Mouse (Mus musculus): Measurements from ENCODE around the gene Otof.

Gene Otof

DNA sequence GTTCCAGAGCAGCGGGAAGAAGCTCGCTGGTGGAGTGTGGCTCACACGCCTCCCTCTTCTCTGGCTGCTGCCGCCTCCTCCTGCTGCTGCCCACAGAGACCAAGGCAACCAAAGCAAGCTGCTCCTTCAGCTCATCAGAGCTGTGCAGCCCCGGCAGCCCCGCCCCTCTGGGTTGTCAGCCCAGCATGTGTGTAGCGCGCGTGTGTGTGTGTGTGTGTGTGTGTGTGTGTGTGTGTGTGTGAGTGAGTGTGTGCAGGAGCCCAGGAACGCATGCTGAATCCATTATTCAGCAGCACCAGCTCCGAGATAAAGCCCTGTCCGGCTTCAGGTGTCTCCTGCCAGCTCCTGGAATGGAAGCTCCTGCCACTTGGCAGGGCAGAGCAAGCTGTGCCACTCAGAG lies at the start of gene Otof:
Gene Otof, minus strand, starts transcription at position 112 of the 400 bp plus-strand sequence.
- peak; percentile 71 for DNase-seq (ENCODE audit: inconsistent ontology term)

DNA sequence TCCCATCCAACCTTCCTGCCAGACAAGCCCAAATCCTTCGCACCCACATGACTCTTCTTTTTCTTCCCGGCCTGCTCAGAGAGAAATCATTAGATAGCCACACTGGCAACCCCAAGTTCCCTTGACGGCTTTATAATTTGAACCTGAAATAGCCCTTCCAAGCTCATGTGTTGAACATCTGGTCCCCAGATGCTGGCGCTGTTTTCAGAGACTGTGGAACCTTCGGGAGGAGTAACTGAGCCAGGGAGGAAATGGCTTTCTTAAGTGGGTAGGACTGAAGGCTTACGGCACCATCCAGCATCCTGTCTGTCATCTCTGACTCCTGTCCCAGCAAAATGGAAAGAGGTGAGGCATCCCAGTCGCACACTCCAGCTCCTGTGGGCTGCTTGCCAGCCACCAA lies 35.6 kb upstream of the Otof start:
- DNase-seq (ENCODE audit: inconsistent ontology term), result no peak

DNA sequence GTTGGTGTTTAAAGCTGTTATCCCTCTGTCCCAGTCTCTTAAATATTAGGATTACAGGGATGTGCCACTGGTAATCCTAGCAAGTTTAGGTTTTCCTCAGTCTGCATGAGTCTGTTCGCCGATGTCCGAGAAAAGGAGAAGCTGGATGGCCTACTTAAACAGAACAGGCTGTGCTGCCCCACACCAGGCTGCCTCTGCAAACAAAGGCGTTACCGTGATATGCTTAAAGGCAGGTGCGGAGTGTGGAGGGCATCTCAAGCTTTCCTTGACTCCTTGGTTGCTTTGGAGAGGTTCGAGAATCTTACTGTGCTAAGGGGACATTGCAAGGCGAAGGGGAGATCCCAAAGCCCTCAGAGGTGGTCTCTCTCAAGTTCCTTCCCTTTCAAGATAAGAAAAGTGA lies 35.1 kb upstream of the Otof start:
- no peak for DNase-seq (ENCODE audit: inconsistent ontology term)

DNA sequence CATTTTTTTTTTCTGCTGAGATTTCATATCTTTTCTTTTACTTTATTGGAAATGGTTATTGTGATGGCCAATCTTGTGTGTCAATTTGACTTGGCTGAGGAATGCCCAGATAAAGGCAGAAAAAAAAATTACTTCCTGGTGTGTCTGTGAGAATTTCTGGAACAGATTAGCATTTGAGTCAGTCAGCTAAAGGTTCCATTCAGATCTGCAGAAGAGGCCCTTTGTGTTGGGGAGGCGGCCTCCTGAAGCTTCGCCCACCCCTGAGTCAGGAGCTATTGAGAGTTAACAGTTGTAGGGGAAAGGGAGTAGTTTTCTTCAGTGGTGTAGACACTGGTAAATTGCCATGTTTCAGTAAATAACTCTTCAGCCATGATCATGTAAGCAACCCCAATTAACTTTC lies 33.6 kb upstream of the Otof start:
- peak; percentile 38 for DNase-seq (ENCODE audit: inconsistent ontology term)

DNA sequence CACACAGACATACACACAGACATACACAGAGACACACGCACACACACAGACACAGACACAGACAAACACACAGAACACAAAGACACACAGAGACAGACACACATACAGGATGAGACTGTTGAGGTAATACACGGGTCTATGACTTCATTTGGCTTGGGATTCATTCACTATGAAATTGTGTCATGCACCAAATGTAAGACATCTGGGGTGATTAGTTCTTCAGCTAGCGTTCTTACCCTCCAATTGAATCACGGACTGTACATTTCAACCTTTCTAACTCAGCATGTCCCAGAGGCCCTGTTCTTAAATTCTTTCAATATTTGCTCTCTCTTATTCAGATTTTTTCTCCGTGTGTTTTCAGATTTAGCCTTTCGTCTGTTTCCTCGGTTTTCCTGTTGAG lies 32.9 kb upstream of the Otof start:
- DNase-seq (ENCODE audit: inconsistent ontology term), result no peak

DNA sequence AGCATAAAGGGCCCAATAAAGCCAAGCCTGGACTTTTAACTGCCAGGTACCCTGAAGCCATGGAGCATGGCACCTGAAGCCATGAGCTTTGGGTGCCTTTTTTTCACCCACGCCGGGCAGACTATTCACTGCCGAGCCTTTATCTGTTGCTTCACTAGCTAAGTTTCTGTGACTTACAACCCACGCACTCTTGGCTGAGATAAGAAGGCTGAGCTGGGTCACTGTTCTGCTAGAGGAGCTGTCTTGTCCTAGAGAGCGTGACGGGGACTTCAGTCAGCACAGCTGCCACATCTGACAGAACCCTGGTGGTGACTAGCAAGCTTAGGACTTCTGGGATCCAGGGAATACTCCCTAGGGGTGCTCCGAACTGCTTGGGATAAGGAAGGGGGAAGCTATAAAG lies 32.0 kb upstream of the Otof start:
- no peak for DNase-seq (ENCODE audit: inconsistent ontology term)

DNA sequence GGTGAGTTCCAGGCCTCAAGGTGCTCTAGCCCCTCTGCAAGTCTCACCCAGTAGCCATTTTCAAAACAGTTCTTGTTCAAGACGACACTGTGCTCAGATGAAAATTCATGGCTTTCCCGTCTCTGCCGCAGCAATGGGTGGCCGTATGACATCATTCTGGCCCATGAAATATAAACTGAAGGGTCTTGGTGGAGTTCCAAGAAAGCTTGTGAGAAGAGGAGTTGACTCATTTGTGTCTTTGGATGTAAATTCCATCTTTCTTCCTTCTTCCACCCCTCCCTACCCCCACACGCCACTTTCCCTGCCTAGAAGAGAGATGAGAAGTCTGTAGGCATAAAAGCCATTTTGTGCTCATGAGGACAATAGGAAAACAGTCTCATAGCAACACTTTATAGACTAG lies 29.1 kb upstream of the Otof start:
- no peak for DNase-seq (ENCODE audit: inconsistent ontology term)

DNA sequence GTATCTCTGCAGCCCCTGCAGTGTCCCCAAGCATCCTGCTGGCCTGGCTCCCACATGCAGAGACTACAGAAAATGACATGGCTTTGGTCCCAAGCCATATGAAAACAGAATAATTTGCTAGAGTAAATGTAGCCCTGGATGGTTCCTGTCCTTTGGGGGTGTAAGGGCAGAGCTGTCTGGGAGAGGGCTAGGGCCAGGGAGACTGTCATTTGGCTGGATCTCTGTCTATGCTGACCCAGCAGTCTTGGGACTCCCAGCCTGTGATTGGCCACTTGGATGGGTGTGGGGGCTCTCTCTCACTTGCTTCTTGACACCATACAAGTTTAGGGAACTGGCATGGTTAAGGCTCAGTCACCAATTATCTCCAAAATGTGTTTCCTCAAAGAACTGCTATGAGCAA lies 28.5 kb upstream of the Otof start:
- DNase-seq (ENCODE audit: inconsistent ontology term), result no peak

DNA sequence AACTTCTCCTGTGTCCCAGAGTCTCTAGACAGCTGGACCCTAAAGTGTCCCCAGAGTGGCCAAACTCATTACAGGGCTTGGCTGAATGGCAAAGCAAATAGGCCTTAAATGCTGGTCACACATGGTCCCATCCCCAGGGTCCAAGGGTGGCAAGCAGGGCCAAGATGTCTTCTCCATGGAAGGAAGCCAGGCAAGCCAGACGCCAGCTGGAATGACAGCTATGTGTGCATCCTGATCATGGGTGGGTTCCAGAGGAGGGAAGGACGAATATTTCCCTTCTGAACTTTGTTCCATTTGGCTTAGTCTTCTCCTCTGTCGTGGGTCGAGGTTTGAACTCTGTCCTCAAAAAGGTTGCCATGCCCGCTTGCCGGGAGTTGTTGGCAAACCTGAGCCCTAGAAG lies 23.4 kb upstream of the Otof start:
- no peak for DNase-seq (ENCODE audit: inconsistent ontology term)

DNA sequence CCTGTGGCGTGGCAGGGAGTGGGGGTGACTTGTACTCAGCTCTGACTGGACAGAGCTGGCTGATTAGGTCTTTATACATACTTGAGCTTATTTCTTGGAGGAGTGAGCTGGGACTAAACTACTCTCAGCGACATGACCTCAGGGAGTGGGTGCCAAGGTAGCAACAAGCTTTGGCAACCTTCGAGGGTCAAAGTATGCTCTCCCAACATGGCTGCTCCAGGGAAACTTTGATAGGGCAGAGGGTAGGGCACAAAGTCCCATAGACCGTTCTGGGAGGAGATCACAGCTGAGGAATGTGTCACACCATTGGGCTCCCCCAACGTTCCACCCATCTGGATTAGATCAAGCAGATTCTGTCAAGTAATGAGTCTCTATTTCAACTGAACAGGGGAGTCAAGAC lies 22.9 kb upstream of the Otof start:
- no peak for DNase-seq (ENCODE audit: inconsistent ontology term)

DNA sequence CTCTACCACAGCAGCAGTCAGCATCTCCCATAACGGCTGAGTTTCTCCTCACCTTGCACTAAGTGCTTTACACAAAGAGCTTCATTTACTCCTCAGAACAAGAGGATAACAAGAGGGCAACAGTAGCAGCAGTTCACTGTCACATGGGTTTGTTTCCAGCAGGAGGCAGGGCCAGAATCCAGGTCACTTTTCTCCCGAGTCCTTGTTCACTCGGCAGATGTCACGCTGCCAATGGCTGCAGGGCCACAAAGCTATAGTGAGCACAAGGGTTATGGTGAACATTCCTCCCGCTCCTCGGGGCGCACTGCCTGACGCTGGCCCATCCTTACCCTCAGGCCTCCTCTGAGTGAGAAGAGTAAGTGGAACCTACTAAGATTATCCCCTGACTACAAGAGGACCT lies 21.8 kb upstream of the Otof start:
- DNase-seq (ENCODE audit: inconsistent ontology term), result peak; percentile 40

DNA sequence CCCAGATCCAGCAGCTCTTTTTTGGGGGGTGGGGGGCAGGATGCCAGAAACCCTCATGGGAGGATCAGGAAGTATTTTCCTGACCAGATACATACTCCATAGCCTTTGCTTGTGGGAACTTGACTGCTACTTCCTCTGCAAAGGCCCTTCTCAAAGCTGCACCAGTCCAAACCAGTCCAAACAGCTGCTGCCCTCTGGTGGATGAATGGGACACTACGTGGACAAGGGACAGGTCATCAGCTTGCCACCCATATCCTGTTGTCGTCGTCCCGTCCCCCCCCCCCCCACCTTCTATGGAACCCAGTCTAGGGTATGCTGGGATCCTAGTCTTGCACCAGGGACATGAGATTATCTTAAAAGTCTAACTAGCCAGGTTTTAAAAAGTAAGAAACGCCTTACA lies 20.6 kb upstream of the Otof start:
- DNase-seq (ENCODE audit: inconsistent ontology term), result peak; percentile 54

DNA sequence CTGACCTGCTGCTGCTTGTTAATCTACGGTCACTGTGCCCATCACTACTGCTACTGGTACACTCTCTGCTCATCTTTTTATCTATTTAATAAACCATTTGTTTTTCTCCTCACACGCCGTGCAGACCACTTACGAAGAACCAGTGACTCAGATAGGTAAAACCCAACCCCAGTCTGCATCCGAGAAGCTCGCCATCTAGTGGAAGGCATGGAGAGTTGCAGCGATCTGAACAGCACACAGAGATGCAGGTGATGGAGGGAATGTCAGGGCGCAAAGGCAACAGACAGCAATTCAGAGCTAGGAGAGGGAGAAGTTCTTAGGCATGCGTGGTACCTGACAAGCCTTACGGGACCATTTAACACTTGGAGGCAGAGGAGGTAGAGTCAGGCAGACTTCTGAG lies 14.8 kb upstream of the Otof start:
- no peak for DNase-seq (ENCODE audit: inconsistent ontology term)

DNA sequence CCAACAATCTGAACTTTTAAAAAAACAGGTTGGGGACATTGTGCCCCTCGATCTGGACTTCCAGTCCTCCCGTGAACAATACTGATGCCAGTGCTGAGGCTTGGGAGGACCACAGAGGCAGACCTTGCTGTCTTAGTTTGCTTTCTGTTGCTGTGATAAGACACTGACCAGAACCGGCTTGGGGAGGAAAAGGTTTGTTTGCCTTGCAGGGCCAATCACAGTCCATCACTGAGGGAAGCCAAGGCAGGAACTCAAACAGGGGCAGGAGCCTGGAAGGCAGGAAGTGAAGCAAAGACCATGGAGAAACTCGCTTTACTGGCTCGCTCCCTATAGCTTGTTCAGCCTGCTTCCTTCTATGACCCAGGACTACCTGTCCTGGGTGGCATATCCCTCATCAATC lies 10.4 kb upstream of the Otof start:
- DNase-seq (ENCODE audit: inconsistent ontology term), result no peak

DNA sequence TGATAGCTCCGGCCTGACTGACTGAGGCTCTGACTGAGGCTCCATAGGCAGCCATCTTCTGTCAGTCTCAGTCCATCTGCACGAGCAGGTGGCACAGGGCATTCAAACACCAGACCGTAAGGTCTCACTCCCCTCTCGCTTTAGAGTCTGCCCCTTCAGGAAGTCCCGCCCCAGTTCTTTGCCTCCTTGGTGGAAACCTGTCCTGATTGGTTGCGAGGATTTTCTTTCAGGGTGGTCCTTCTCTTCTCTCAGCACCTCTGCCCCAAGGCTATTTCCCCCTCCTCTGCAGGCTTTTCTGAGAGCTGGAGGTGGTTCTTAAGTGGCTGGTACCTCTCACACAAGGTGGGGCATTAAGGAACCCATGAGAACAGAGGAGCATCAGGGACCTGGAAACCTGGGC lies 8.7 kb upstream of the Otof start:
- DNase-seq (ENCODE audit: inconsistent ontology term), result no peak

DNA sequence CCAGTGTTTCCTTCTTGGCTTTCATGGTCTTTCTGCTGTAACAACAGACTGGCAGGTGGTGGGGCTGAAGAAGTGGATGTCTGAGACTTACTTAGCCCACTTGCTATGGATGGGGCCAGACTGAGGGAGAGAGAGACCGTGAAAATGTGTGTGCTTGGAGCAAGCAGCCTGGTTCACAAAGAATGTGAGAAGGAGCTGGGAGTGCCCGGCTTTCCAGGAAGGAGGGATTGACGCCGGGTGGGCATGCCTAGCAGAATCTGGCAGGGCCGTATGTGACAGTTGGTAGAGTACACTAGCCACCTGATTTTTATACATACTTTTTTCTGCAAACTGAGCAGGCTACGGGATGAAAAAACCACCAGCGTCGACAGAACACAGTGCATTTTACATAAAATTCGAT lies 4.6 kb upstream of the Otof start:
- DNase-seq (ENCODE audit: inconsistent ontology term), result no peak

DNA sequence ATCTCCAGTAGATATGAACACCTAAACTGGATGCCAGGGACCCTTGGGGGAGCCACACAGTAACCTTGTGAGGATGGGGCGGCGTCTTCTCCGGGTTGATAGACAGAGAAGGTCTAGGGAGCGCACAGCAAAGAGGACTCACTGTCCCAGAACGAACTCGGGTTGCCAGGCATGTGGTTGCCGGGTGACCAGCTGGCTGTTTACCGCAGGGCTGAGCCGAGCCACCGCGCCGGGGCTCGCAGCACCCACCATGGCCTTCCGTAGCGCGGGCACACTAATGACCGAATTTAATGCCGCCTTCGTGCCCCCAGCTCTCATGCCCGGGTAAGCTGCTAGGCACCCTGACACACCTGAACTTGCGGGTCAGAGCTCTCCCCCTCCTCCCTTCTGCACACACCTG lies 4.1 kb upstream of the Otof start, which contains the start of gene 1700001C02Rik:
Gene 1700001C02Rik, plus strand, starts transcription at position 187 of the 400 bp plus-strand sequence.
- peak; percentile 39 for DNase-seq (ENCODE audit: inconsistent ontology term)

DNA sequence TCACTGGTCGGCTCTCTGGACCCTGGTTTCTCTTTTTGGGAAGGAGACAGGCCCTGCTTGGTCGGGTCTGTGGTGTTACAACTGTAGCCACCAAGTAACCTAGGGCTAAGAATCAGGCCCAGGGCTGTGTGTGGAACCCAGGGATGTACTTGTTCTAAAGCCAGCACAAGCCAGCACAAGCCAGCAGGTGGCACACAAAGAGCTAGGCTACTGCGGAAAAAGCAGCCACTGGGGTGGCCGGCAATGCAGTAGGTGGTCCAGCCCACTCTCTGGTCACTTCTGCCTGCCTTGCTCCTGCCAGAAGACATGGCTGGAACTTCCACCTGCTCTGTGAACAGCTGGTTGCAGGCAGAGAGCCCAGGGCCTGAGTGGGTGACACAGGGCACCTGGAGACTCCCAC lies 1.6 kb downstream of the Otof start:
- no peak for DNase-seq (ENCODE audit: inconsistent ontology term)

DNA sequence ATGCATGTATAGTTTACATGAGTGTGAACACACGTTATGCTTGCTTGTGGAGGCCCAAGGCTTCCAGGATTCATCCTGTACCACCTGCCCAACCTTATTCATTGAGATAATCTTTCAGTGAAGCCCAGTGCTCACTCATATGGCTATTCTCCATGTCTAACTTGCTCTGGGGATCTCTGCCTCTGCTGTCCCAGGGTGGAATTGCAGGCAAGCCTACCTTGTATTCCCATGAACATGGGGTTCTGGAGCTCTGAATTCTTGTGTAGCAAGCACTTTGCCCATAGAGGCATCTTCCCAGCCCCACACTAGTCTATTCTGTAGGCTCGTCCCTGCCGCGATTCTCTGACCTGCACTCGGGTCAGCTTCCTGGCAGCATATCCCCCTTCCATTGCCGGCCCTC lies 5.7 kb downstream of the Otof start:
- DNase-seq (ENCODE audit: inconsistent ontology term), result no peak

DNA sequence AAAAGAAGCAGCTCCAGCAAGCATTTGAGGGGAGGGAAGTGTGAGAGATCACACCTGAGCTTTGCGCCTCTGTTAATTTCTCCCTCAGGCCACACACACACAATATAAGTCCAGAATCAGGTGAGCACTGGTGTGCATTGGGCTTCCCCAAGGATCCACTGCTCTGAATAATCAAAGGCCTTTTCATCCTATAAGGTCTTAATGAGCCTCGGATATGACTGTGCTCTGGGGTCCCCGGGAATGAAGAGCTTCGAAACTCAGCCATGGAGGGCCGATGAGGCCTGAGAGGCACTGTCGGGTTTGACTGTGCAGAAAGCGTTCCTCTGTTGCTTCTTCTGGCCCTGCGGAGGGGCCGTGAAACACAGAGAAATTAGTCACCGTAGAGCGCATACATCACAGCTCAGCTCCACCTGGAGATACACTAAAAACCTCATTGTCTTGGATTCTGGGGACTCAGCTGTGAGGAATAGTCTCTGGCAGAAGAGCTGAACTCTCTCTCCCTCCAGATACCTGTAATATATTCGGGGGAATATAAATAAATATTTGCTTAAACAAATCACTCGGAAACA lies 17.3 kb downstream of the Otof start:
- no peak for DNase-seq (ENCODE audit: inconsistent ontology term)

DNA sequence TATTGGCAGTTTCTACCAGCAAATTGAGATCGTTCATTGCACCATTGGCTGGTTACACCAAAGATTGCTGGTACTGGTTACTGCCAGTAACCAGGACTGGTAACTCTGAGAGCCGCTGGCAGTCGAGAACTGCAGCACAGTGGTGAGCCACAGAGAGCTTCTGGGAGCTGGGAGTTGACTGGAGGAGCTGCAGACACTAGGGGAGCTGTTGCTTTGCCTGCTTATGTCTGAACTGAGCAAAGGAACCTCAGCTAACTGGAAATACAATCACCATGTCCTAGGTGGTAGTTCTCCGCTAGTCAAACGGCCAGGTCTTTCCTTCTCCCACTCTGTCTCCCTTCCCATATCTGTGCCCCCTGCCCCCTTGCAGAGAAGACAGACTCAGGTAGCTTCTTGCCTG lies 19.5 kb downstream of the Otof start:
- DNase-seq (ENCODE audit: inconsistent ontology term), result no peak

DNA sequence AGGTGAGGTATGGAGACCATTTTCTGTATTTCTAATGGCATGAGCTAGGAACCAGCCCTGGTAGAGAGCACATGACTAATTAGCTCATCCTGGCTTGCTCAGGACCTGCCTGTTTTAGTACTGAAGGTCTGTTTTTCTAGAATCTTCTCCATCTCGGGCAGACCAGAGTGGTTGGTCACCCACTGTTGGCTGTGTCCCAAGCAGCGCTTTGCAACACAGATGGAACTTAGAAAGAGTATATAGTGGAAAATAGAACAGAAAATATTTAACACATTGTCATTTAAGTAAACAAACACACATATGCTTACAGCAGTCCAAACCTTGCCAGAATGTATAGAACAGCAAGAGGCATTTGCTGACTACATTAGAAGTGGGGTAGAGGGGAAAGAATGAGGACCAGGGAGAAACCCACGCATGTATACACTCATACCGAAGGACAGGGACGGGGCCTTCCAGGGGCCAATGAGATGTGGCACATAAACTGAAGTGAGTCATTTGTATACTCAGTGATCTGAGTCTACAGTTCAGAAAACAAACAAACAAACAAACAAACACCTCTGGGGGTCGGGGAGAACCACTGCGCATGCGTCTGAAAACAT lies 21.3 kb downstream of the Otof start:
- no peak for DNase-seq (ENCODE audit: inconsistent ontology term)

DNA sequence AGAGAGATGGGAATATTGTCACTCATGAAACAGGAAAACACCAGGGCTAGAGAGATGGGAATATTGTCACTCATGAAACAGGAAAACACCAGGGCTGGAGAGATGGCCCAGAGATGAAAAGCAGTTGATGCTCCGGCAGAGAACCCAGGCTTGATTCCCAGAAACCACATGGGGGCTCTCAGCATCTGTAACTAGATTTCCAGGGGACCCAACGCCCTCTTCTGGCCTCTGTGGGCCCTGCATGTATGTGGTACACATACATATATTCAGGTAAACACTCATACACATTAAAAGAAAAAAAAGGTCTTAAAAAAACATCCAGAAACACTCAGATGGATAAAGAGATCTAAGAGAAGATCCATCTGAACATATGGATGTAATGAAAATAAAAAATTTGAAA lies 22.8 kb downstream of the Otof start:
- DNase-seq (ENCODE audit: inconsistent ontology term), result no peak

DNA sequence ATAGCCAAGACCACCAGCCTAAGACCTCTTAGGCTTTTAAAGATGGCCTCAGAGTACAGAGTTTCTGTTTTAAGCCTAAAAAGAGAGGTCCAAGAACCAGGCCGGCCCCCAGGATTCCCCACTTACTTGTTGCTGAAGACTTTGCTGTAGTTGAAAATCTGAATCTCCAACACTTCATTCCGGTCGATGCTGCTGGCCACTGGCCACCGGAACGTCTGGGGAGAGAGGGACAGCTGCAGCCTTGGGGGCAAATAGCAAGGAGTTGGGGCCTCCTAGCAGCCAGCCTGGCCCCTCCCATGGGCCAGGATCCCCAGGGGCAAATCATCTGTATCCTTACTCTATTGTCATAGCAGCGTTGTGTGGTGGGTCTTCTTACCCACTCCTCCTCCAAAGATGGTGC lies 34.3 kb downstream of the Otof start:
- no peak for DNase-seq (ENCODE audit: inconsistent ontology term)

Measured in Muller cell, postnatal 12 days (primary cell).